Mouse (Mus musculus): ENCODE measurements around the gene Csk. TPM values are rescaled to one million over a fixed set of nuclear protein-coding genes. Genes with fewer than 3 reads are reported as not detected.

The Csk gene
- polyA plus RNA-seq, 1 experiment = 348 TPM

DNA sequence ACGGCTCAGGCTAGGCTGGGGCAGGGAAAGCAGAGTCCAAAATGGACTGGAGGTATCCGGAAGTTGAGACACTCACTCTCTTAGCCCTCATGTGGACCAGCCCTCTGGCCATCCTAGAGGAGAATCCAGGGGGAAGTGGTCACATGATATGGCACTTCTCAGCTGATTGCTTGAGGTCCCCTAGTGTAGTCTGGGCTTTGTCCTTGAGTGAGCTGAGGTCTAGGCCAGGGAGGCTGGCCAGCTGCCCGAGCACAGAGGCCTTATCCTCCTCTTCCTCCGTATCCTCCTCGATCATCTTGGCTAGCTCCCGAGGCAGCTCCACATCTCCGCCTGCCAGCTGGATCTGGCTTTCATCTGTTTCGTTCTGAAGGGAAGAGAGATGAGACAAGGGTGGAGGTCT, 51.3 kb downstream of the Csk start:
- no peak for TF ChIP-seq GATA1 (IDR thresholded peaks at IDR 0.05; ENCODE audit: low read length)

DNA sequence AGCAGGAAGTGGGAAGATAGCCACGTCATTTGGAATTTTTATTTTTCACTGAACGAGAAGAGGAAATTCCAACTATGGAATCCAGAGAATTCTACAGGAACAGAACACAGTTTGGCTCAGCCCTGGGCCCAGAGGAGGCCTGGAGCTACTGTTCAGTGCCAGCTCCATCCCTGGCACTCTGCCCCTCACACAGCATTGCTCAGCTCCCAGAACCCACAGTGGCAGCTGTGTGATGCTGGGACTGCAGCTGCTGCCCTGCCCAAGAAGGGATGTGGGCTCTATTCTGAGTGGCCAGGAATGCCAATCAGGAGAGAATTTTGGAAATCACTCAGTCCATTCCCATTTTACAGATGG, 52.1 kb downstream of the Csk start:
- no peak for TF ChIP-seq GATA1 (IDR thresholded peaks at IDR 0.05; ENCODE audit: low read length)

DNA sequence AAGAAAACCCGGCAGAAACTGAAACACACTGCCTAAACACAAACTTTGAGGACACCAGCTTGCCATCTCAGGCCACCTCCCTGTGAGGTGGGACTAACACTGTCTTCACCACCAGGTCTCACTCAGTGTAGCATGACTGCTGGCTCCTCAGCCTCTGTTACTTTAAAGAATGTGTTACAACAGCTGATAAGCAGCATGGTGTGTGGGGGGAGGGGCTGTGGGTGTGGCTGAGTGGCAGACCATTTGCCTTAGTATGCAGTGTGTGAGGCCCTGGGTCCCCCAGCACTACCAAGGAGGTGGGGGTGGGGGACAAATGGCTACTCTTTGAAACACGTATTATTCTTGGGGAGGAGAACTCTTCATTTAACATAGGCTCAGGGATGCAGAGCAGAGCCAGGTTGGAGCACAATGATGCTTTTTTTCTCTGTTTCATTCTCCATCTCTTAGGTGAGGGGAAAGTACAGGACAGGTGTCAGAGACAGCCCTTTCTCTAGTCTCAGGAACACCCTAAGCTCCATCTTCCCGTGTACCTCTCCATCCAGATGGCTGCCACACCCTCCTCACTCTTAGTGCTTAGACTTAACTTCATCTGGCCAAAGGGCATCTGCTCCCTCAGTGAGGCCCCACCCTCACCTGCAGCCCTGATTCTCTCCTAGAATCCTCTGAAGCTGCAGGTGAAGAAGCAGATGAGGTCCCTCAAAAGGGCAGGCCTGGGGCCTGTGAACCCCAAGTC, 52.6 kb downstream of the Csk start:
- TF ChIP-seq GATA1 (IDR thresholded peaks at IDR 0.05; ENCODE audit: low read length) = no peak

DNA sequence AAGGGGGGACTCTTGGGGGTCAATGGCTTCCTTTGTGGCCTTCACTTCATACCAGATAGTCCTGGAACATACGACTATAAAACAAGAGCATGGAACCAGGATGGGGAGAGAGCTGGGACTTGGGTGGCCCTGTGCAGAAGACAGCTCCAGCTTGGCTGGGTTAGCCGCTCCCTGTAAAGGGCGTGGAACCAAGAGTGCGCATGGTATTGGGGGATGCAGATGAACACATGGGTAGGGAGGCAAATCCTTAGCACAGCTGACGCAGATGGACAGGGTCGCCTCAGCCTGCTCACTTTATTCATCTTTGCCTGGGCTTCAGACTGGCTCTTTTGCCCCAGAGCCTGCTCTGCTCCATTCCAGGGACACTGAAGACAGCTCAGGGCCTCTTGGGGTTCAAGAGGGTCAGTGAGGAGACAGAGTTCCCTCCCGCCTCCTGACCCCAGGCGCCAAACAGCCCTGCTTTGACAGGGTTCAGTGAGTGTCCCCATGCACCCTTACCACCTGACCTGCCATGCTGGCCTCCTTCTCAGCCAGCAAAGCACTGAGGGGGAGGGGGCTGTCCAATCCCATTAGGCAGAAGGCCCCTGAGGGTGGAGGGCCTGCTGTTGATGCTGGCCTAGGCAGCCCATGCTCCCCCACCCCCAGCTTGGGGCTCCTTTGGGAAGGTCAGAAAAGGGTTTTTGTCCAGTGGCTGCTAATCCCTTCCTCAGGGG, 54.4 kb downstream of the Csk start:
- TF ChIP-seq GATA1 (IDR thresholded peaks at IDR 0.05; ENCODE audit: low read length) = no peak

DNA sequence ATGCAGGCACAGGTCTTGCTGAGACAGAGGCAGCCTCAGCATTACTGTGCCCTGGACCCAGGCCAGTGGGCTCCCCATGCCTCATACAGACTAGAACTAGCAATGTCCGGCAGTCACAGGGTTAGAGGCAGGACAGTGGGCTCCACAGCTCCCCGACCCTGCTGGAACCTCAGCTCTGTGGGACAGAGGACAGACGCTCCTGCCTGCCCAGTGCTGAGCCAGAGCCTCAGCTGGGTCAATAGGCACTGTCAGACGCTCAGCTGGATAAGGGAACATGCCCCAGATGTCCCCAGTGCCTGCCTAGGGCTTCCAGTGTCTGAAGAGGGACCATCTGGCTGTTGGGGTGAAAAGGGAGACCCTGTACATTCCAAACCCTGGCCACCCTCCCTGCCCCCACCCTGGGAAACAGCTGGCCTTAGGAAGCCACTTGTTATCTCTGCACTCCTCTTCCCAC, 55.5 kb downstream of the Csk start:
- no peak for TF ChIP-seq GATA1 (IDR thresholded peaks at IDR 0.05; ENCODE audit: low read length)

DNA sequence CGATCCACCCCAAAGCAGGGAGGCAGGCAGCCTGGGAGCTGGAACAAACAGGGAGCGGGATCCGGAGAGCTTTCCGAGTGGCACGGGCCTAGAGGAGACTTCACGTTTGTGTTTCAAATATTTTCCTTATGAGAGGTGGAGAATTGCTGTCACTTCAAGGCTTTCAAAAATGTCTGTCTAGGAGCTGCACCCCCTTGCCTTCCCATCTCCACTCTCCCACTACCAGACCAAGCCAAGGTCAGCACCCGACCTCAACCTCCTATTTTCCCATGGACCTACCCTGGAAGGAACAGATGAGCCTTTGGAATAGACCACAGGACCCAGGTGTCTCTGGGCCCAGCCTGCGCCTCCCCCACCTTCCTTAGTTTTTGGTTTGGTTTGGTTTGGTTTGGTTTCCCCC, 56.2 kb downstream of the Csk start:
- TF ChIP-seq GATA1 (IDR thresholded peaks at IDR 0.05; ENCODE audit: low read length) = no peak

DNA sequence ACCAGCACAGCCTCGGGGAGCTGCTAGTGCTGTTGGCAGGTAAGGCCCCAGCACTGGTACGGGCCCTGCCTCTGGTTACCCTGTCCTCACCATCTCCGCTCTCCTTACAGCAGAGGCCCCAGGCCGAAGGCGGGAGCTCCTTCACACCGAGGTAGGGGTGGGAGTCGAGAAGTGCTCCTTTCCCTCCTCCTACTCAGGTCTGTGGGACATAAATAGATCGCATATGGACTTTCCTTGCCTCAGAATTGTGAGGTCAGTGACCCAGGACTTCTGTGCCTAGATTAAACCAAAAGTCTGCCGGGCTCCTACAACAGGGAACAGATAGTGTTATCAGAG, 59.3 kb downstream of the Csk start:
- TF ChIP-seq GATA1 (IDR thresholded peaks at IDR 0.05; ENCODE audit: low read length) = no peak

DNA sequence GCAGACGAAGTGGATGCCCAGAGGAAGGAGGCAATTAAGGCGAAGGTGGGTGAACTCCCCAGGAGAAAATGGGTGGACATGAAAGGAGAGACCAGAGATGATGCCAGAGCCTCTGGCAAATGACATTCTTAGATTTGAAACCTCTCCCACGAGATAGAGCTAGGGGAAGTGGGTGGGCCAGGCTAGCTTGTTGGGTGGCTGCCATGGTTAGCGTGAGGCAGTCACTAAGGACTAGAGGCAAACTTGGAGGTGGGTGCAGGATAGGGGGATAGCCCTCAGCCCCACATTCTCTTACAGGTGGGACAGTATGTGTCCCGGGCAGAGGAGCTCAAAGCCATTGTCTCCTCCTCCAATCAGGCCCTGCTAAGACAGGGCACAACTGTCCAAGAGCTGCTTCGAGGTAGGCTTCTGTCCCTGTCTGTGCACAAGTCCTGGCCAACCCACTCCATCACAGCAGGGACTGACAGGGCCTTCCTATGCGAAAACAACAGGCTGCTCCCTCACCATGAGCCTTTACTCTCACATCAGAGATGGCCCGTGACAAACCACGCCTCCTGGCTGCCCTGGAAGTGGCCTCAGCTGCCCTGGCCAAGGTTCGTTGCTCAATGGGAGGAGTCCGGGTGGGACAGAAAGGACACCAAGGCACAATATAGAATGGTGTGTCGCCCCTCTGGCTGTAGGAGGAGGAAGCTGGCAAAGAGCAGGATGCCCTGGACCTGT, 59.8 kb downstream of the Csk start:
- no peak for TF ChIP-seq GATA1 (IDR thresholded peaks at IDR 0.05; ENCODE audit: low read length)

DNA sequence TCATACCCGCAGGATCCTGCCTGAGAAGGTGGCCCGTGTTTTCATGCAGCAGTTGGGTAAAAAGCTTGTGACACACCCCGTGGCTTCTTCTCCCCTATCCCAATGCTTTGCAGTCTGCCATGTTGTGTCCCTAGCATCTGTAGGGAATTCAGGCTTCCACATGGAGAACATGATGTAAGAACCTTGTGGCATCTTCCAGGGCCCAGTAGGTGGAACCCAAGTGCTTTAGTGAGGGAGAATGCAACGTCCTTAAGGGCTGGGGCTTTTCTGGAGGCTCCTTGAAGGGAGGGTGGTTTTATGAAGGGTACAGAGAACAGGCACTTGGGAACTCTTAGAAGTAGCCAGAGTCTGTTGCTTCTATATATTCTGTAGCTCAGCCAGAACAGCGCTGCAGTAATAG, 62.7 kb downstream of the Csk start:
- TF ChIP-seq GATA1 (IDR thresholded peaks at IDR 0.05; ENCODE audit: low read length) = no peak

DNA sequence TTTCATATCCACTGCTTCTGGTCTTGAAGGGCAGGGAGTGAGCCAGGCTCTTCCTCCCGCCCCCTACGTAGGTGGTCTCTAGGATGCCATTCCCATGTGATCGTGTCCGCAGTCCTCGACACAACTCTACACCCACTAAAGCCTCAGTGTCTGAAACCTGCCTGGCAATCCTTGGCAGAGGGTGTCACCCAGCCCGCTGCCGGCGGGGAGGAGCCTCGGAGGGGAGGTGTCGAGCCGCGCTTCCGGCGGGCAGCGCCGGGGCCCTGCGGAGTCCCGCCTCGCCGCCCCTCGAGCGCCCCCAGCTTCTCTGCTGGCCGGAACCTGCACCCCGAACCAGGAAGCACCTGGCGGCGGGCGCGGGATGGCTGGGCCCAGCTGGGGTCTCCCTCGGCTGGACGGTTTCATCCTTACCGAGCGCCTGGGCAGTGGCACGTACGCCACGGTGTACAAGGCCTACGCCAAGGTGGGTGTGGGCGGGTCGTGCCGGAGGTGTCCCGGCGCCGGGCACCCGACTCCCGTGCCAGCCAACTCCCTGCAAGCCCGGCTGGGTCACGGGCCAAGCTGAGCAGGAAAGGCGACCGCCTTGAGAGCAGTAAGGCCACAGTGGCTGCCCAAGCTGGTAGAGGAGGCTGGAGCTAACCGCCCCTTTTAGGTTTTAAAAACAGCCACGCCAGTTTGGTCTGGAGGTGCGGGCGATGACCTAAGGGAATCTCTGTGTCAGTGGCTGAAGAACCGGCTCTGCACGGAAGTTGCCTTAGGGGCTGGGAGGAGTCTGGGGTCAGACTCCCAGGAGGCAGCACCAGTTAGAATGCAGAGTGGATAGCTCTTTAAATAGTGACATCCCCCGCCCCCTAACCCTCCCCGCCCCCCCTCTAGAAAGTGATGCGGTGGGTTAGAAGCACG, 64.0 kb downstream of the Csk start, which contains the start of gene Ulk3:
TSS of gene Ulk3 (plus strand) at position 229 of the 903 bp plus-strand sequence.
- TF ChIP-seq GATA1 (IDR thresholded peaks at IDR 0.05; ENCODE audit: low read length) = no peak

DNA sequence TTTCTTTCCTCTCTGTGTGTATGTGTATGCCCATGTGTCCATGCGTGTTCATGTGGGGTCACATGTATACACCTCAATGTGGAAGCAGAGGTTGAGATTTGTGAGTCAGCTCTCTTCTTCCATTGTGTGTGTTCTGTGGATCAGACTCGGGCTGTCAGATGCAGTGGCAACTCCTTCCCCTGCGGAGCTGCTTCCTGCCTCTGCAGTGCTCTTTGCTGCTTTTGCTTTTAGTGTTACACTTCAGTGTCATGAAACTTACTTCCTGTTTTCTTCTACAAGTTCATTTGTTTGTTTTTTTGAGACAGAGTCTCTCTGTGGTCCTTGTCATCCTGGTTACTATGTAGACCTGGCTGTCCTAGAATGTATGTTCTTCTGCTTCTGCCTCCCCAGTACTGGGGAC, 68.4 kb downstream of the Csk start:
- TF ChIP-seq GATA1 (IDR thresholded peaks at IDR 0.05; ENCODE audit: low read length) = no peak

DNA sequence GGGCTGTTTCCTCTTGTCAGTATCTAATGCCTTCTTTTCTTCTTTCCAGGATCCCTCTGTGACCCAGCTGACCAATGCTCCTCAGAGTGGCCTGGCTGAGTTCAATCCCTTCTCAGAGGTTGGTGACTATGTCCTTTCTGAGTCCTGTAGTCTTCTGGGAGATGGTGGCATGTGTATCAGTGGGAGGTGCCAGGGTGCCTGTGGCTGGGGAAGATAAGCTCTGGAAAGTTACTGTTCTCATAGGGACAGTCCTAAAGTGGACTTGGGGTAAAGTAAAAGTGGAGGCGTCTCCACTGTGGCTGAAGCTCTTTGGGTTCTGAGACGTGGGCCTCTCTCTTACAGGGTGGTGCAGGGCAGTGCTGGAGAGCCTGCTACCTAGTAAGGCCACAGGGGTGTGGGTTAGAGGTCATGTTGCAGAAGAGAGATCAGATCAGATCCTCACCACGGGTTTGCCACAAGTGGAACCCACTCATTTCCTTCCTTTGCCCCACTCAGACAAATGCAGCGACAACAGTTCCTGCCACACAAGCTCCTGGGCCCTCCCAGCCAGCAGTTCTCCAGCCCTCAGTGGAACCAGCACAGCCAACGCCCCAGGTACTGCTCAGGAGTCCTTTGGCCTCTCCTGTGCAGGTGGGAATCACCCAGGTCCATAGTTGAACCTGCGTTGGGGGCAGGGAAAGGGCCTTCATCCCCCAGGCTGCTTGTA, 76.1 kb downstream of the Csk start:
- TF ChIP-seq GATA1 (IDR thresholded peaks at IDR 0.05; ENCODE audit: low read length) = no peak

Other genes with a start within 250 kb of the Csk start
- gene Ppcdc, start 213.5 kb downstream of the Csk start, polyA plus RNA-seq (2012) = 4.0 and 7.2 TPM in 2 replicates
- 0.10 and 0.11 TPM in 2 replicates for gene Scamp5, start 185.6 kb downstream of the Csk start, polyA plus RNA-seq (2012)
- gene Rpp25, start 149.6 kb downstream of the Csk start, polyA plus RNA-seq (2012) = 0.26 and 0.68 TPM in 2 replicates
- gene Cox5a, start 132.4 kb downstream of the Csk start, polyA plus RNA-seq (2012) = 549 and 806 TPM in 2 replicates
- 27.5 and 37.6 TPM in 2 replicates for gene Fam219b, start 116.1 kb downstream of the Csk start, polyA plus RNA-seq (2012)
- gene Mpi, start 100.9 kb downstream of the Csk start, polyA plus RNA-seq (2012) = 1.5 and 3.1 TPM in 2 replicates
- 3.8 and 21.2 TPM in 2 replicates for gene Scamp2, start 92.7 kb downstream of the Csk start, polyA plus RNA-seq (2012)
- gene Ulk3, start 64.2 kb downstream of the Csk start, polyA plus RNA-seq (2012) = 4.9 and 5.4 TPM in 2 replicates
- gene Cplx3, start 47.4 kb downstream of the Csk start, polyA plus RNA-seq (2012) = not detected in 2 replicates
- gene Lman1l, start 32.9 kb downstream of the Csk start, polyA plus RNA-seq (2012) = not detected in 2 replicates
- not detected in 2 replicates for gene Cyp1a2, start 30.1 kb upstream of the Csk start, polyA plus RNA-seq (2012)
- gene Cyp1a1, start 34.3 kb upstream of the Csk start, polyA plus RNA-seq (2012) = not detected in 2 replicates
- 10.8 and 13.6 TPM in 2 replicates for gene Edc3, start 54.9 kb upstream of the Csk start, polyA plus RNA-seq (2012)
- gene Clk3, start 112.2 kb upstream of the Csk start, polyA plus RNA-seq (2012) = 39.8 and 41.3 TPM in 2 replicates
- gene Arid3b, start 183.2 kb upstream of the Csk start, polyA plus RNA-seq (2012) = 4.5 and 8.4 TPM in 2 replicates